Mouse (Mus musculus) liver, embryonic 13.5 days (tissue): ENCODE measurements at regions not wholly inside any gene's neighbourhood (a gene's known extent, or its start where the extent isn't known, plus 50 kb on each side); places are given as distances from the start of the nearest gene placed in this dataset.

Experiments used
- ATAC-seq: fragments of 200-750 bp; cut with Nextera tagmentation; 2 replicates; pipeline ENCODE4 v1.8.0; 2017; ENCODE audit warnings: low read depth, mild to moderate bottlenecking, moderate number of reproducible peaks, moderate library complexity
- DNase-seq: peaks from one replicate; pipeline ENCODE4 v3.0.0; 2022
- H3K27ac ChIP-seq: fragments of 300-500 bp; sonication (generic); 2 replicates; pipeline ENCODE4 v1.5.1; 2015; ENCODE audit warnings: moderate library complexity, mild to moderate bottlenecking, inconsistent platforms
- H3K27me3 ChIP-seq: fragments of 300-500 bp; sonication (generic); 2 replicates; pipeline ENCODE4 v1.6.1; 2015; ENCODE audit warnings: mild to moderate bottlenecking, inconsistent platforms
- H3K36me3 ChIP-seq: fragments of 300-500 bp; sonication (generic); 2 replicates; pipeline ENCODE4 v1.6.1; 2015; ENCODE audit warnings: mild to moderate bottlenecking, inconsistent platforms
- H3K4me1 ChIP-seq: fragments of 300-500 bp; sonication (generic); replicated peaks from 2 replicates; pipeline ENCODE4 v1.6.1; 2015; ENCODE audit warnings: inconsistent platforms
- H3K4me2 ChIP-seq: fragments of 300-500 bp; sonication (generic); 2 replicates; pipeline ENCODE4 v1.6.1; 2015; ENCODE audit warnings: inconsistent platforms, mild to moderate bottlenecking, moderate library complexity
- H3K4me3 ChIP-seq: fragments of 300-500 bp; sonication (generic); replicated peaks from 2 replicates; pipeline ENCODE4 v1.5.1; 2015; ENCODE audit warnings: mild to moderate bottlenecking, inconsistent platforms
- H3K9ac ChIP-seq: fragments of 300-500 bp; sonication (generic); 2 replicates; pipeline ENCODE4 v1.6.1; 2015; ENCODE audit warnings: mild to moderate bottlenecking, inconsistent platforms
- H3K9me3 ChIP-seq: fragments of 300-500 bp; sonication (generic); replicated peaks from 2 replicates; pipeline ENCODE4 v1.6.1; 2016; ENCODE audit warnings: inconsistent platforms
- WGBS: fragments of 180-500 bp; shearing (Covaris S2); methylation state at CpG from one replicate; pipeline ENCODE4 v1.1.7; 2015; ENCODE audit not compliant: insufficient replicate concordance; 5-methylcytosine and 5-hydroxymethylcytosine counted together

- H3K9me3 ChIP-seq = no peaks in the 10 kb centered on the region
- H3K27me3 ChIP-seq = no peaks in the 10 kb centered on the region
- no peak overlapping the region for H3K9ac ChIP-seq
- no peak overlapping the region for H3K4me2 ChIP-seq
- no peak overlapping the region for H3K4me3 ChIP-seq
- 54% methylated on average over 3 of the region's 3 CpGs for WGBS
- no peaks in the 10 kb centered on the region for H3K4me1 ChIP-seq
- H3K36me3 ChIP-seq = no peaks in the 10 kb centered on the region
- DNase-seq (no peak), ATAC-seq (no peak)
- H3K27ac ChIP-seq = no peak overlapping the region
Measured at GRCm38 (mm10) chr10:125039290-125039689, 350.0 kb downstream of the Slc16a7 start.

DNA sequence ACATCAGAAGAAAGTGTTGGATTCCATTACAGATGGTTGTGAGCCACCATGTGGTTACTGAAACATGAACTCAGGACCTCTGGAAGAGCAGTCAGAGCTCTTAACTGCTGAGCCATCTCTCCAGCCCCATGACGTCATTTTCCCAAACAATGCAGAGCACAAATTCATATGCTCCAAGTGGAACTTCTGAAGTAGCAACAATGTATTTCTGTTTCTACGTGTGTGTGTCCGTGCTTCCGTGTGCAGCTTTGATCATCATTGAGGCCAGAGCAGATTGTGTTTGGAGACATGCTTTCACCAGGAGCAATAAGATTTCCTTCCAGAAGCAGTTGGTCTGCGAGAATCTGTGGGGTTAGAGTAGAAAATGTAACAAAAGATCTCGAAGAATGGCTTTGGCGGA is 353.6 kb downstream of the Slc16a7 start:
- 78% methylated on average over 7 of the region's 7 CpGs for WGBS
- no peak overlapping the region for H3K4me3 ChIP-seq
- no peaks in the 10 kb centered on the region for H3K4me1 ChIP-seq
- H3K27me3 ChIP-seq = no peaks in the 10 kb centered on the region
- H3K27ac ChIP-seq = no peak overlapping the region
- H3K9me3 ChIP-seq = no peaks in the 10 kb centered on the region
- no peak overlapping the region for H3K9ac ChIP-seq
- ATAC-seq (no peak), DNase-seq (no peak)
- no peaks in the 10 kb centered on the region for H3K36me3 ChIP-seq
- no peak overlapping the region for H3K4me2 ChIP-seq

GRCm38 (mm10) chr10:125028347-125028746 is 360.9 kb downstream of the Slc16a7 start:
- Histone ChIP-seq H3K4me2 (no peak overlapping the region), H3K27me3 (no peaks in the 10 kb centered on the region), H3K9me3 (no peaks in the 10 kb centered on the region), H3K4me1 (no peaks in the 10 kb centered on the region), H3K27ac (no peak overlapping the region), H3K36me3 (no peaks in the 10 kb centered on the region), H3K9ac (no peak overlapping the region), H3K4me3 (no peak overlapping the region)
- no peak for ATAC-seq
- DNase-seq = no peak
- 67% methylated on average over 5 of the region's 5 CpGs for WGBS

GRCm38 (mm10) chr10:125026851-125027250 is 362.4 kb downstream of the Slc16a7 start:
- 30% methylated on average over 2 of the region's 2 CpGs for WGBS
- Histone ChIP-seq H3K36me3 (no peaks in the 10 kb centered on the region), H3K4me3 (no peak overlapping the region), H3K9me3 (no peaks in the 10 kb centered on the region), H3K9ac (no peak overlapping the region), H3K4me1 (no peaks in the 10 kb centered on the region), H3K4me2 (no peak overlapping the region), H3K27me3 (no peaks in the 10 kb centered on the region), H3K27ac (no peak overlapping the region)
- DNase-seq = no peak
- ATAC-seq = no peak
